Mouse (Mus musculus): ENCODE data around the gene Prps1.
"Not testable (repeated sequence)": the region's sequence is repeated elsewhere in the genome, so short reads cannot be mapped to it uniquely, and the experiment has no call there.

The Prps1 gene

DNA sequence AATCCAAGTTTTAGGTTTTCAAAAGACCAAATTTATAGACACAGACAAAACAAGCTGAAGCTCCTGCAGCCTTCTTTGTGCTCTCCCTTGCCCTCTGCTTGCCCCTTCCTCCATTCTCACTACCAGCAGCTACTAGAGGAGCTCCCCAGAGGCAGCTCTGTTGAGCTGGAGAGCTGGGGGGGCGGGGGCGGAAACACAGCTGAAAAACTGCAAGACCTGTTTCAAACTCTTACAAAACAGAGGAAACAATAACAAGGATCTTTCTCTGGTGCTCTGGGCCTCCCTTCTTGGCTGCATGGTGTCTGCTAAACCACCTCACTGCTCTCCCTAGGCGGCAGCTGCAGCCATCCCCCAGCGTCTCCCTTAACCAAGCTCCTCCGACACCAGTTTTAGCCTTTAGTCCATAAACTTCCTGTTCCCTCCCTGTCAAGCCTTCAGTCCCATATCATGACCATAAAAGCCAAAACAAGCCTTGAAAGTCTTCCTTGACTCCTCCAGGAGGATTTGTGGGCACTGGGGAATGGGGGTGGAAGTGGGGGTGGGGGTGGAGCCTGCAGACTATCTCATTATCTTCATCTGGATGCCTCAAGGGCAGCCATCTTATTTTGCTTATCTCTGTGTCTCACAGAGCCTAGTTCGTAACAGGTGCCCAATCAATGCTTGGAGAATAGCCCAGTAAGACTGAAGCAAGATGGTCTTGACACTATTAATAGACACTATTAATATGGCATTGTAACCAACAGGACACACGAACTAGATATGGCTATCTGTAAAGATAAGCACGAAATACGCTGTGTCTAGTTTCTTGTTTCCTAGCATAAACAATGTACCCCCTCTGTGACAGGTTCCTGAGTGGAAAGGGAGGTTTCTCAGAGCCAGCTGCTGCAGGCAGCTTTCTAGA, 45.2 kb downstream of the Prps1 start:
- DNase-seq (ENCODE audit: low spot score): no peak

DNA sequence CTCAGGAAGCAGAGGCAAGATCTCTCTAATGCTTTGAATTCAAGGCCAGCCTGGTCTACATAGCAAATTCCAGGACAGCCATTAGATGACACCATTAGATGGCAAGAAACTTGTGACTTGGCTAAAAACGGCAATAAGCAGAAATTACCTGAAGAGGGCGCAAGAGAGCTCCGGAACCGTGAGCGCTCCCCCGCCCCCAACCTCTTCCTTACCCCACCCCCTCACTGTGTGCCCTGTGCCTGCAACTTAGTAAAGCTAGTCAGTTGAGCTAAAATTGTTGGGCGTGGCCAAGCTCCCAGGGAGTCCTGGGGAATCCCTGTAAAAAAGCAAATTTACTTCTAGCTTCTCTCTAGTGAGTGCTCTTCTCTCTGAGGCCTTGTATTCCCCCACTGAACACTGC, 47.5 kb downstream of the Prps1 start:
- peak; percentile 49 for DNase-seq (ENCODE audit: low spot score)

DNA sequence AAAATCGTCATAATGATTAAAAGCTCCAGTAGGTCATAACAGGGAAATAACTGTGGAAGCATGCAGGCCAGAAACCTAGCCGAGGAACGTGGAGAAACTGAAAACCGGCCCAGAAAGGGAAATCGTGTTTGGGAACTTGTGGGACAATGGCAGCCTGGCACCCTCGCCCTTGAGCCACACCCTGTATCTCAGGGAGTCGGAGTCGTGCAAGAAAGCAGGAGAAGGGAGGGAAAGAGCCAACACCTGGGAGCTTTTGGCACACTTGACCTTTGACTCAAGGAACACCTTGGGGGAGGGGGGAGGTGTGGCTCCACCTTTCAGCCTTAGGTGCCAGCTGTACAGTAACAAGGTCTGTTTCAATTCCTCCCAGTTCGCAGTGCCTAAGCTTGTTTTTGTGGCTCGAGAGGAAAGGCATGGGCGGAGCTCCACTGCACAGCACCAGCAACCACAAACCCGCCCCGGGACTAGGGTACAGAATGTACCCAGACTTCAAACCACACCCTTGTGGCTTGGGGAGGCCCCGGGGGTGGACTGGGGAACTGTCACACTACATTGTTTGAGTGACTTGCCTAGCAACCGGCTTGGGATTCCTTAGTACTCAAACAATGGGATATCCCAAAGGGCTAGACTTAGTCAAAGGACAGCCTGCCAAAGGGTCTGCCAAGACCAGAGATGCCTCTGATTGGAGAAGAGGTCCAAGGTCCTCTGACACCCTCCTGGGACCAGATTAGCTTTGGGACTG, 49.3 kb downstream of the Prps1 start:
- no peak for DNase-seq (ENCODE audit: low spot score)

DNA sequence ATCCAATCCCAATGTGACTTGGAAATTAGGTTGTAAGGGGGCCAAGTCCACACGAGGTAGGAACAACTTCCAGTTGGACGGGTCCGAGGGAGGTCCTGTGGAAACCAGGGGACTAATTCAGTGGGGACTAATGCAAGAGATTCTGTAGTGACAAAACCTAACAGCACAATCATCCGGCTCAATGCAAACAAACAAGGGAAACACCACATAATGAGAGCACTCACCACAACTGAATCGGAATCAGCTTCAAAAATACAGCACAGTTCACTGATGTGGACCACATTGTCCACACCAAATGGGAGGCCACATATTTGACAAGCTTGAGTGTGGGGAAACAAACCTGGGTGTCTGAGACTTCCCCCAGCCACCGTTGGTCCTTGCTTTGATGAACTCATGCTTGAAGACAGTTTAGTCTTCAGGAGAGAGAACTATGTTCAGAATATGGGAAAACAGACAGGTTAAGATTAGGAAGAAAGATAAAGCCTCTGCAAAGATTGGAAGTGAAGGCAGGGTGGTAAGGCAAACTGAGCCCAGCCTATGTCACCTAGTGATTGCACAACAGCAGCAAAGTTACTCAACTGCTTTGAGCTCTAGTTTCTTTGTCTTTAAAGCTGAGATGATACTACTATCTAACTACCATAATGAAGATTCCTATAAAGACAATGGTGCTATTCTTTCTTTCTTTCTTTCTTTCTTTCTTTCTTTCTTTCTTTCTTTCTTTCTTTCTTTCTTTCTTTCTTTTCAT, 50.2 kb downstream of the Prps1 start:
- DNase-seq (ENCODE audit: low spot score): no peak

DNA sequence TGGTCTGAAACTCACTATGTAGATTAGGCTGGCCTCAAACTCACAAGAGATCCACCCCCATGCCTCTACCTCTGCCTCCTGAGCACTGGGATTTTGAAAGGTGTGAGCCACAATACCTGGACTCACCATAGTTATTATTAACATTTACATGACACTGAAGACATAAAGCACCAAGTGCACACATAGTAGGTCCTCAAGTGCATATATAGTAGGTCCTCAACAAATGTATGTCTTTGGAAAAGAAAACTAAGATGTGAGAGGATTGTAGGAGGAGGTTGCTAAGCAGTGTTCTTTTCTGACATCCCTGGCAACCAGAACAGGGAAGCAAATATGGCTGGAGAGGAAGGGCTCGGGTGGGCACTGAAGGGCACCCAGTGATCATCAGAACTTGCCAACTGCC, 51.0 kb downstream of the Prps1 start:
- DNase-seq (ENCODE audit: low spot score): no peak

DNA sequence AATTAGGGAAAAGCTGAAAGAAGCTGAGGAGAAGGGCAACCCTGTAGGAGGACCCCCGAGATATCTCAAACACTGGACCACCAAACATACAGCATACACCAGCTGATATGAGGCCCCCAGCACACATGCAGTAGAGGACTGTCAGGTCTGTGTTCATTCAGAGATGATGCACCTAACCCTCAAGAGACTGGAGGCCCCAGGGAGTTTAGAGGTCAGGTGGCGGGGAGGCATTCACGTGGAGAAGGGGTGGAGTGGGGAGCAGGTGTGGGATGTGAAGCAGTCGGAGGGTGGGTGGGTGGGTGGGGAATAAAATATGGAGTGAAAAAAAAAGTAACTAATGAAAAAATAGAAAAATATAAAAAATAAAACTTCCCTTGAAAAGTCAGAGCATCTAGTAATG, 52.4 kb downstream of the Prps1 start:
- DNase-seq (ENCODE audit: low spot score): not testable (repeated sequence)

DNA sequence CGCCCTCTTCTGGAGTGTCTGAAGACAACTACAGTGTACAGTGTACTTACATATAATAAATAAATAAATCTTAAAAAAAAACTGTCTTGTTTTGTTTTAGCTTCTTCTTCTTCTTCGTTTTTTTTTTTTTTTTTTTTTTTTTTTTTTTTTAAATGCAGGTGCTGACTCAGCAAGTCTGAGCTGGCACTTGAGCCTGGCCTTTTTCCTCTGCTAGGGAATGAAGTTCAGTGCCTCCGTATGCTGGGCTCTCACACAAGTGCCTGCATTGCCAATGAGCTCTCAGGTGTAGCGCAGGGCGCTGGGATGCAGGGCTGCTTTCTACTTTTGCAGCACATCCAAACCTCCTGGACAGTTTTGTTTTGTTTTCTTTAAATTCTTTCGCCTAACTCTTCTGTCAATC, 53.4 kb downstream of the Prps1 start:
- DNase-seq (ENCODE audit: low spot score): no peak

DNA sequence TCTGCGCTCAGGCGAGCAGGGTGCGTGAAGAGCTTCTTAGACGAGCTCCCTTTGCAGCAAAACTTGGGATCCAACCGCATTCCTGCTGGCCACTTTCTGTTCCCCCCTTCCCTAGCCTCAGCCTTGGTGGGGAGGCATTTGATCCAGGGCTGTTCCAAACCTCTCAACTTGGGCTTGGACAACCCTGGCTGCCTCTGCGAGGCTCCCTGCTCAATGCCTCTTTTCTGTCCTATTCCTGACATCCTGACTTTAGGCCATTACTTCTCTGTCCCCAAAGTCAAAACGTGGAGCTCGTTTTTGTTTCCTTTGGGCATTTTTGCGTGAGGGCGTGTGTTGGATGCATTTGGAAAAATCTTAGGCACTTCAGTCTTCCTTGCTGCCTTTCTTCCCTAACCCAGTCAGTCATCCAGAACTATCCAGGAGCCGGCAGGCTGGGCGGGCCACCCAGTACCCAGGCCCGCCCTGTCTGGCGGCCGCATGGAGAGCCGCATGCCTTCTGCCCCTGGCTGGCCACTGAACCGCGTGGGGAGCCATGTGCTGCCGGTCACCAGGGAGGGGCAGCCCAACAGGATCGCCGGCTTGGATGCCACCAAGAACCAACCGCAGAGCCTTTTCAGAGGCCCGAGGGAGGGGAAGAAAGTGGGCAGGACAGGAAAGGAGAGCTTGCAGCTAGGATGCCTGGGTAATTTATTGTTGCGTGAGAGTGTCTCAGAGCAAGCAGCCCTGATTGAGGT, 54.5 kb downstream of the Prps1 start:
- peak; percentile 46 for DNase-seq (ENCODE audit: low spot score)

DNA sequence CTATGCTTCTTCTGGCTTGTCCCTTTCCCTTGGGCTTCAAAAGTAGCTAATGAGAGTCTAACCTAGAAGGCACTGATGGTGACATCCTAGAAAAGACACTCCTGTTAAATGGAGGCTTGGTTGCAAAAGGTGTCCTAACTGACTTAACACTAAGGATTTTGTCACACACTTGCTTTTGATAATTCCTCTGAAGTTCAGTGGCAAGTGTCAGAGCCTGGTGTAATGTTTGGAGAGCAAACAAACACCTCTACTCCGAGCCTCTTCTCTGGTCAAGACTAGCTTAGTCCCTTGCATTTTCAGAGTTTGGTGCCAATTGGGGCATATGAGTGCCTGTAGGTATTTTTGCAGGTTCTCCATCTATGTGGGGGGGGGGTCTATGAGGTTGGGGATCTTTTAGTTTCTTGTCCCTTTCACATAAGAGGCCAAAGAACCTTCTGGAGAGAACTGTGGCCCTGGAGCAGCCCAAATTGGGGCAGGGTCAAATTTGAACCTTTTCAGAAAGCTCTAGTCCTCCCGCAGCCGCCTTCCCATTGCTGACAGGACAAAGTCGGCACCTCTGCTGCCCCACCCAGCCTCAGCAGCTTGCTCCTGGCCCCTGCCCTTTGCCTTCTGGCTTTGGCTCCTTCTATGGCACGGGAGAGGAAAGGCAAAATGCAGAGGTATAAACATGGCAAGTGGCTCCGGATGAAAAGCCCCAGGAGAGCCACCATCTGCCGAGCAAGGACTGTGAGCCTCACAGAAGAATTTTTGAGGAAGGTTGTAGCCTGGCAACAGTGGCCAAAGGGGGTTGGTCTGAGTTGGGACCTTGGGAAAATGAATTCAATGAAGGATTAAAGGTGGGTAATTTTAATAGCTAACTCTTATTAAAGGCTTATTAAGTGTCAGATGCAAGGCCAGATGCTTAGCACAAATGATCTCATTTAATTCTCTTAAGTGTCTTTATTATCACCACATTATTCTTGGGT, 55.6 kb downstream of the Prps1 start:
- no peak for DNase-seq (ENCODE audit: low spot score)

DNA sequence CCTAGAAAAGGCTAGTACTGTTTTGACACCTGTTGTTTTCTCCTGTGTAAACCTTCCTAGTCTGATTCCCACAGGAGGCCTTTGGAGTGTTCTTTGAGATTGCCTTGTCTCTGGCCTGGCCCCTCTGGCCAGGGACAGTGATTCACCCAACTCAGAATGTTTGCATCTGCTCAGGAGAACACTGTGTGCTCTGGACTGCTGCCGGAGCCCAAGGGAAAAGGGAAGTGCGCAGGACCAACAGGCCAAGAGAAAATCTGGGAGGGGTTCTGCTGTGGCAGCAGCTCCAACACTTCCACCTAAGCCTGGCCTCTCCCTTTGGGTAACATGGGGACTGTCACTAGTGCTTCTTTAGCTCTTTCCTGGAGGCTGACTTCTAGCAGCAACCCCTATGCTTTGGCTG, 57.0 kb downstream of the Prps1 start:
- DNase-seq (ENCODE audit: low spot score): no peak

DNA sequence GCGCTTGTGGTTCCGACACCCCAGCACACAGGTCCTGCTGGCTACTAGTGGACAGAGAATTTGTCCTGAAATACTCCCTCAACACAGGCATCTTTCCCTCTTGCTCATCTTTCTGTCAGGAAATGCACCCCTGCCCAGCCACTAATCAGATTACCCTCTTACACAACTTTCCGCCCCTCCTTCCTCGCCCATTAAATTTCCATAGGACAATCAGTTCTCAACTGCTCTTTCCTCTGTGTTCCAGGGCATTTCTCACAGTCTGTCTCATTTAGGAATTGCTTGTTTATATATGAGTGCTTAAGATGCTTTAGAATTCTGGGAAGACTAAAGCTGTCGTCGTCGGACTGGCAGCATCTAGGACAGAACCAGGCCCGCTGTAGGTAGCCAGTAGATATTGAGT, 61.9 kb downstream of the Prps1 start:
- DNase-seq (ENCODE audit: low spot score): no peak

DNA sequence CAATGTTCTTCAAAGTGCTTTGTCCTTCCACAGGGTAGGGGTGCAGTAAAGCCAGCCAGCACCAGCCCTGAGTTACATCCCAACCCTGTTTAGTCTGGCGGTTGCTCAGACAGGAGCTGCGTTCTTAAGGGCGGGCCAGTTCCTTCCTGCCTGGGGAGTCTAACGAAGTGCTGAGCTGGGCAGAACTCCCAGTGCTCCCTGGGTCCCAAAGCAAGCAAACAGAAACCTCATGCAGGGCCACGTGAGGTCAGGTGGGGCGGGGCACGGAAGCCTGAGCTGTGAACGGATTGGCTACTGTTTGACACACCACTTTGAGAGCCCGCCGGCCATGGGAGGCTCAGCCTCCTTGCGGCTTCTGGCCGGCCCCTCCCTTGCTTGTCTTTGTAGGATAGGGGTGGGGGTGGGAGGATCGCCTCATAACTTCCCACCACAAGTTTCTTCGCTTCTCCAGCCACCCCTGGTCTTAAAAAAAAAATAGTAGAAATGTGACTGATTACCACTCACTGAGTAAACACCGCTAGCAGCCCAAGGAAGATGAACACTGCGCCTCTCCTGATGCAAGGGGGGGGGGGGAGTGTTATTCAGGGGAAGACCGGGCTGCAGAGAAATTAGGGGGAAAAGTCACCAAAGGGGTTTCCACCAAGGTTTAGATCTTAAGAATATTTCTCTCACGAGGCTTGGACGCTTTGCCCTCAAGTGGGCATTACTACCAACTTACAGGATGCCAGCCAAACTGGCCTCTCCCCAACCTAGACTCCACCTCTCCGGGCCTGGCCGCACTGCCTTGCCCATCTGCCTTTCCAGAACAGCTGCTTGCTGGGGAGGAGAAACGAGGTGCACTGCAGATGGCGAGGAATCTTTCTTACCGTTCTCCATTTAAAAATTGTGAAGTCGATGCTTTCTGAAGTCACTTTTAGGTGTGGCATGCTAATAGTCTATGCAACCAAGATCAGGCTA, 64.0 kb downstream of the Prps1 start:
- peak; percentile 61 for DNase-seq (ENCODE audit: low spot score)

DNA sequence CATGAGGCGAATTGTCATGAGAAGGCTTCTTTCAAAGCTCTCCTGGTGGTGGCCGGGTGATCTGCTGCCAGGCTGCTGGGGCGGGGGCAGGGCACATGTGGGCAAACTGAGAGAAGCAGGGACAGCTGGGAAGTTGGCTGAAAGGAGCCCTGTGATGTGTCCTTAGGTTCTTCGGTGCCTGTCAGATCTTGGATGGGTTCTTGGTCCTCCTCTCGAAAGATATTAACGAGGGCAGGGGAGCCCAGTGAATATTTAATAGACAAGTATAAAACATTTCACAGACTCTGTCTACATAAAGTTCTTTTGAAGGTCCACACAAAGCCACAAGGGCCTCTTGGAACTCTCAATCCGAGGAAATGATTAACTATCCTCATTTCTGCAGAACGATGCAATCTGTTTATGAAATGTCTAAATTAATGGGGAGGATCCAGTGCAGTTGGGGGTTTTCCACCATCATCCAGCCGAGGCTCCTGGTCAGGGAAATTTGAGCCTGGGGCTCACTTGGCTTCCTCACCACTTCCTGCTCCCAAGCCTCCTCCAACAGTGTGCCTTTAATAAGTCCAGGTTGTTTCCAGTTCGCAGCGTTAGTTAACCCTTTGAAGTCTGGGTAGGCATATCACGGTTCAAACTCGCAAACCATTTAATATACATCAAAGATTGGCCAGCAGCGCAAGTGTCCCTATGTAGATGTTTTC, 65.8 kb downstream of the Prps1 start:
- DNase-seq (ENCODE audit: low spot score): no peak

DNA sequence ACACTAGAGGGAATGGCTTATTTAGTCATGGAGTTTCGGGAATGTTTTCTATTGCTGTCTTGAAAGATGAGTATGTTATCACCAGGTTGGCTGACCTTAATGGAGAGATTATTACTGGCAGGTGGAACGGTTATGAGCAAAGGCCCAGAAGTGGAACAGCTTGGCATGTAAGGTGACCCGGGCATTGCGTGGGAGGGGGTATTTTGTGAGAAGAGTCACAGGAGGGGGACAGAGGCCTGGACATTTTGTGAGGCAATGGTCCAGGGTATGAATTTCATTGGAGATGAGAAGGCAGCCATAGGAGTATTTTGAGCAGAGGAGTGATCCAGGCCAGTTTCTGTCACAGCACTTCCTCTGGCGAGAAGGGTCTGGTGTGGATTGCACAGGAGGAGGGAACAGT, 67.8 kb downstream of the Prps1 start:
- DNase-seq (ENCODE audit: low spot score): no peak
